Mouse (Mus musculus) bone marrow macrophage, adult 2 months (primary cell): Measurements from ENCODE around the gene Umod.

Experiments
- CTCF ChIP-seq: IDR thresholded peaks from 2 replicates; pipeline ENCODE4 v1.5.1; 2012; ENCODE audit warnings: low read depth, mild to moderate bottlenecking, low read length, moderate library complexity
- POLR2A ChIP-seq: IDR thresholded peaks from 2 replicates; pipeline ENCODE4 v1.6.1; 2012; ENCODE audit warnings: mild to moderate bottlenecking, low read depth, low read length, borderline replicate concordance

GRCm38 (mm10) chr7:119441938-119442337 is 37.1 kb downstream of the Umod start:
- TF ChIP-seq POLR2A (no peak), CTCF (no peak)
